Mouse (Mus musculus) heart, adult 2 months (tissue): ENCODE data around the gene Pnpt1. TPM values are rescaled to one million over a fixed set of nuclear protein-coding genes. Genes with fewer than 3 reads are reported as not detected.
A peak's percentile ranks its signal among the peaks of the same experiment; 100 is the strongest.

ENCODE experiments used
- DNase-seq, 2 experiments: peaks; one replicate each; pipeline ENCODE4 v3.0.0; 2021
- H3K27ac ChIP-seq: fragments of 200-600 bp; 2 replicates; pipeline ENCODE4 v1.8.1; 2022
- H3K27me3 ChIP-seq: fragments of 200-500 bp; 2 replicates; pipeline ENCODE4 v1.6.1; 2012; ENCODE audit warnings: mild to moderate bottlenecking, low read length, inconsistent platforms, mixed read lengths; ENCODE audit not compliant: control insufficient read depth, insufficient read depth
- H3K36me3 ChIP-seq: fragments of 200-500 bp; 2 replicates; pipeline ENCODE4 v1.6.1; 2012; ENCODE audit warnings: low read length, inconsistent platforms; ENCODE audit not compliant: control insufficient read depth, insufficient read depth
- H3K4me1 ChIP-seq: fragments of 200-500 bp; 2 replicates; pipeline ENCODE4 v1.6.1; 2011; ENCODE audit warnings: low read length; ENCODE audit not compliant: control insufficient read depth, insufficient read depth
- H3K4me3 ChIP-seq: fragments of 200-600 bp; 2 replicates; pipeline ENCODE4 v1.8.1; 2022
- H3K79me2 ChIP-seq: fragments of 200-500 bp; replicated peaks from 2 replicates; pipeline ENCODE4 v1.6.1; 2012; ENCODE audit warnings: mild to moderate bottlenecking, inconsistent platforms, low read length, moderate library complexity, mixed read lengths; ENCODE audit not compliant: control insufficient read depth, insufficient read depth
- H3K9ac ChIP-seq: fragments of 200-500 bp; 2 replicates; pipeline ENCODE4 v1.6.1; 2012; ENCODE audit warnings: low read depth, mild to moderate bottlenecking, control low read depth, inconsistent platforms, low read length, mixed read lengths
- CTCF ChIP-seq: fragments of 200-600 bp; IDR thresholded peaks from 2 replicates; pipeline ENCODE4 v1.8.1; 2022; ENCODE audit warnings: antibody characterized with exemption, mild to moderate bottlenecking, moderate library complexity
- EP300 ChIP-seq: fragments of 200-500 bp; IDR thresholded peaks from 2 replicates; pipeline ENCODE4 v1.6.1; 2011; ENCODE audit warnings: low read depth, low read length, control low read depth; ENCODE audit not compliant: insufficient read depth
- POLR2A ChIP-seq: fragments of 200-500 bp; IDR thresholded peaks from 2 replicates; pipeline ENCODE4 v1.6.1; 2011; ENCODE audit warnings: mild to moderate bottlenecking, low read depth, low read length, control low read depth; ENCODE audit not compliant: insufficient read depth
- WGBS: fragments of 180-500 bp; shearing (Covaris S2); methylation state at CpG from one replicate; pipeline ENCODE4 v1.1.7; 2018; 5-methylcytosine and 5-hydroxymethylcytosine counted together
- intact Hi-C: fragments of 180-260 bp; cut with DNase I; formaldehyde crosslinking; loops from one replicate; pipeline ENCODE4 v1.15.1; 2025
- polyA plus RNA-seq: library from polyadenylated mRNA; depleted of rRNA; stranded (reverse); fragments of >200 nt; gene quantifications from 2 replicates; pipeline ENCODE4 v1.2.3, GENCODE M21; 2012
- total RNA-seq, 2 experiments: library from RNA; stranded (reverse); gene quantifications; 2 replicates each; pipeline ENCODE4 v1.2.3; 2021

The Pnpt1 gene
- total and polyA plus RNA-seq, 3 experiments = 11.7 to 29.1 (median 25.7) TPM

DNA sequence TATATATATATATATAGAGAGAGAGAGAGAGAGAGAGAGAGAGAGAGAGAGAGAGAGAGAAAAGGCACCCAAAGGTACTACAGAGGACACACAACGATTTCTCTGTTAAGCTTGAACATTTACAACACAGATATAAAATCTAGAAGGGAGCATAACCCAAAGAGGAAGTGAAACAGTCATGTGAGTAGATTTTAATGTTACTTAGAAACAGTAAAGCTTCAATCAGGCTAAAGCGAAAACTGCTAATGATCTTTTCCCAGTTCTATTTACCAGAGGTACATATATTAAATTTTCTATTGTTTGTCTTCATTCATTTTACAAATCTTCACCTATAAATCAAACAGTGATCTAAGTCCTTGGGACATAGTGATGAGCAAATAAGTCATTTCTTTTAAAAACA is 18.4 kb downstream of the Pnpt1 start:
- Histone ChIP-seq H3K79me2 (no peaks in the 10 kb centered on the region), H3K27ac (no peak overlapping the region), H3K9ac (no peak overlapping the region), H3K4me1 (no peaks in the 10 kb centered on the region), H3K36me3 (peaks cover 2% of the 10 kb centered on the region; the same call in 1 of the 2 replicates), H3K4me3 (no peak overlapping the region), H3K27me3 (no peaks in the 10 kb centered on the region)
- 86% methylated on average over 2 of the region's 2 CpGs for WGBS
- no peak for DNase-seq
- intact Hi-C loops = no loop called here
- TF ChIP-seq CTCF (no peak), POLR2A (no peak), EP300 (no peak)

- Histone ChIP-seq H3K9ac (no peak overlapping the region), H3K4me3 (no peak overlapping the region), H3K27me3 (no peaks in the 10 kb centered on the region), H3K27ac (no peak overlapping the region), H3K79me2 (no peaks in the 10 kb centered on the region), H3K4me1 (no peaks in the 10 kb centered on the region), H3K36me3 (no peaks in the 10 kb centered on the region)
- no peak for DNase-seq
- 92% methylated on average over 4 of the region's 4 CpGs for WGBS
- intact Hi-C loops = no loop called here
- no peak for TF ChIP-seq POLR2A
- TF ChIP-seq CTCF = no peak
- no peak for TF ChIP-seq EP300
These were observed 33.0 kb downstream of the Pnpt1 start for GRCm38 (mm10) chr11:29163569-29163968.

- no peaks in the 10 kb centered on the region for H3K79me2 ChIP-seq
- peak overlapping the region; percentile 96 for H3K27ac ChIP-seq
- under 1% methylated on average over 34 of the region's 34 CpGs for WGBS
- H3K4me3 ChIP-seq = peak overlapping the region; percentile 92
- H3K27me3 ChIP-seq = no peaks in the 10 kb centered on the region
- H3K4me1 ChIP-seq = peaks cover 2% of the 10 kb centered on the region; the same call in 1 of the 2 replicates
- TF ChIP-seq CTCF = no peak
- 0 out of 2 replicates have a peak, but pooled peaks have one; percentile 20 for TF ChIP-seq EP300
- H3K36me3 ChIP-seq = peaks cover 2% of the 10 kb centered on the region; the same call in 1 of the 2 replicates
- peak overlapping the region; percentile 61 for H3K9ac ChIP-seq
- intact Hi-C loops = loop anchor here (2.0 to 10.0 kb wide), 3 partner anchors 41 to 343 kb away; partner anchors contain the start of genes Ccdc88a, Pnpt1 and Prorsd1
- peak; percentile 49 to 65 for DNase-seq
These were observed 41.4 kb downstream of the Pnpt1 start for GRCm38 (mm10) chr11:29171959-29172391.

DNA sequence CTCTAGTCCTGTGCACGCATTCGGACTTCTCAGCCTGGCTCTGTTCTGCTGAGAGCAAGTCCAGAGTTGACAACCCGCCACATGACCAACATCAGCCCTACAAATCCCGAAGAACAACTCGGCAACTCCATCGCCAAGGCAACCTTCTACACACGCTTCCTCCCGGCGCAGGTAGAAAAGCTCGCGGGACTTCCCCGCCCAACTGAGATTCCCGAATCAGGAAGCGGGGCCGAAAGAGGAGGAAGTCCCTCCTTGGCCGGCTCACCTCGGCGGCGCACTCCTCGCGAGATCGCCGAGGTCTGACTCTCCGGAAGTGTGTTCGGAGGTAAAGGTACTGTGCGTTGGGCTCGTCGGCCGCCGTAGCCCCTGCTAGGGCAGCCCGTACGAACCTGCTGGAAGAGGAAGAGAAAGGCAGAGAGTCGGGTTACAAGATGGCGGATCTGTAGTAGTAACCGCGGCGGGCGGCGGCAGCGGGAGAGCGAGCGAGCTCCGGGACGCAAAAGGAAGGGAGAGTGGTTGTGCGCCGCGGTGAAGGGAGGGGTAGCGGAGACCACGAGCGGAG is 42.1 kb downstream of the Pnpt1 start, which contains the start of gene Ppp4r3b:
Gene Ppp4r3b (plus strand): TSS at position 328 of the 562 bp plus-strand sequence.
- no peaks in the 10 kb centered on the region for H3K79me2 ChIP-seq
- DNase-seq = peak; percentile 96 to 99
- peaks cover 2% of the 10 kb centered on the region; the same call in 1 of the 2 replicates for H3K36me3 ChIP-seq
- TF ChIP-seq EP300 (peak; percentile 65; the same call in 1 of the 2 replicates), POLR2A (peak; percentile 81), CTCF (no peak)
- H3K9ac ChIP-seq = peak within 1 kb of the TSS; percentile 94
- H3K4me3 ChIP-seq = peak within 1 kb of the TSS; percentile 92
- peak within 1 kb of the TSS; percentile 96 for H3K27ac ChIP-seq
- WGBS = under 1% methylated on average over 50 of the region's 50 CpGs
- intact Hi-C loops = loop anchor here (2.0 to 10.0 kb wide), 3 partner anchors 42 to 342 kb away; partner anchors contain the start of genes Ccdc88a, Pnpt1 and Prorsd1
- peaks cover 2% of the 10 kb centered on the region; the same call in 1 of the 2 replicates for H3K4me1 ChIP-seq
- no peaks in the 10 kb centered on the region for H3K27me3 ChIP-seq

- peak in 1 of 2 experiments; percentile 58 for DNase-seq
- intact Hi-C loops = loop anchor here (2.0 to 10.0 kb wide), 3 partner anchors 42 to 342 kb away; partner anchors contain the start of genes Ccdc88a, Pnpt1 and Prorsd1
- peak overlapping the region; percentile 92 for H3K4me3 ChIP-seq
- WGBS = 1% methylated on average over 38 of the region's 38 CpGs
- peaks cover 2% of the 10 kb centered on the region; the same call in 1 of the 2 replicates for H3K36me3 ChIP-seq
- TF ChIP-seq POLR2A (peak; percentile 31; the same call in 1 of the 2 replicates), EP300 (no peak), CTCF (peak; percentile 65)
- peaks cover 2% of the 10 kb centered on the region; the same call in 1 of the 2 replicates for H3K4me1 ChIP-seq
- H3K9ac ChIP-seq = peak overlapping the region; percentile 94
- H3K27me3 ChIP-seq = no peaks in the 10 kb centered on the region
- H3K79me2 ChIP-seq = no peaks in the 10 kb centered on the region
- peak overlapping the region; percentile 96 for H3K27ac ChIP-seq
These were observed 42.6 kb downstream of the Pnpt1 start for GRCm38 (mm10) chr11:29173125-29173631.
